ENCODE assay signal across 19 mouse cellular contexts in genomic region chr2:106576746-106577323, GRCm38 (mm10).
A peak's percentile ranks its signal among the peaks of the same experiment; 100 is the strongest.
DNase-seq lines count a peak whose midpoint lies in the region; ATAC-seq and TF ChIP-seq lines count a peak whose summit lies in the region.
"Had no signal": no experiment of that assay in that cellular context is flagged by ENCODE, and none has a peak within 500 bp of the region (broad histone marks: within the 10 kb centered on the region; RNA-seq: fewer than 3 reads in every experiment).

No protein-coding gene starts in this region.

- WGBS in kidney, postnatal 0 days = 24% methylated on average over 4 of the region's 4 CpGs
- WGBS in forebrain, postnatal 0 days = 70% methylated on average over 4 of the region's 4 CpGs

- ATAC-seq in kidney, postnatal 0 days (replicated peaks; ENCODE audit: low FRiP score, low read depth) = no peak
- no peak for ATAC-seq in forebrain, postnatal 0 days
- ATAC-seq in megakaryocyte progenitor cell, adult 5-6 weeks (replicated peaks; ENCODE audit: poor library complexity) = no peak
- ATAC-seq: intestine, embryonic 16.5 days had no signal

- no peaks in the 10 kb centered on the region for H3K36me3 ChIP-seq in kidney, postnatal 0 days (ENCODE audit: insufficient read depth, low read length)
- no peaks in the 10 kb centered on the region for H3K36me3 ChIP-seq in forebrain, postnatal 0 days (ENCODE audit: insufficient read depth)
- H3K36me3 ChIP-seq: G1E; liver, embryonic 15.5 days; neural tube, embryonic 12.5 days had no signal

- DNase-seq in kidney, postnatal 0 days (ENCODE audit: low spot score) = peak; percentile 7
- DNase-seq in kidney, adult 11 months = no peak
- peak; percentile 56 for DNase-seq in embryo, embryonic 11.5 days (ENCODE audit: low read depth, low spot score)
- peak; percentile 93 for DNase-seq in hindlimb bud, embryonic 11.5 days (ENCODE audit: extremely low spot score, low read depth, low spot score)
- no peak for DNase-seq in left cerebral cortex, adult 8-10 months (ENCODE audit: low spot score in 2 of 2)
- no peak for DNase-seq in forebrain, postnatal 0 days
- DNase-seq: cerebellum, adult 9-10 months; gastrocnemius, postnatal 14 days; heart, postnatal 4 days; midbrain, embryonic 14.5 days; retina, postnatal 1 day; thymus, postnatal 36 days had no signal

- no peak overlapping the region for H3K4me3 ChIP-seq in kidney, postnatal 0 days (replicated peaks; ENCODE audit: low read depth, low read length)
- H3K4me3 ChIP-seq in forebrain, postnatal 0 days (ENCODE audit: low read depth, low read length) = no peak overlapping the region
- H3K4me3 ChIP-seq: left cerebral cortex, adult 2 months; liver, embryonic 15.5 days; neural tube, embryonic 12.5 days had no signal

- no peaks in the 10 kb centered on the region for H3K27me3 ChIP-seq in kidney, postnatal 0 days (ENCODE audit: insufficient read depth, low read length)
- no peaks in the 10 kb centered on the region for H3K27me3 ChIP-seq in forebrain, postnatal 0 days (ENCODE audit: insufficient read depth, low read length)
- H3K27me3 ChIP-seq: liver, embryonic 15.5 days; neural tube, embryonic 12.5 days had no signal

- H3K9me3 ChIP-seq in kidney, postnatal 0 days (replicated peaks; ENCODE audit: low read length) = no peaks in the 10 kb centered on the region
- no peaks in the 10 kb centered on the region for H3K9me3 ChIP-seq in forebrain, postnatal 0 days (ENCODE audit: low read length)
- H3K9me3 ChIP-seq: liver, embryonic 15.5 days; neural tube, embryonic 12.5 days had no signal

- no peak for TF ChIP-seq CTCF in kidney, postnatal 0 days (IDR thresholded peaks at IDR 0.05; ENCODE audit: low read depth)
- no peak for TF ChIP-seq CTCF in forebrain, postnatal 0 days (IDR thresholded peaks at IDR 0.05; ENCODE audit: low read depth)

- H3K4me1 ChIP-seq in kidney, postnatal 0 days (replicated peaks; ENCODE audit: insufficient read depth, low read length) = no peaks in the 10 kb centered on the region
- no peaks in the 10 kb centered on the region for H3K4me1 ChIP-seq in forebrain, postnatal 0 days (ENCODE audit: insufficient read depth)
- H3K4me1 ChIP-seq: liver, embryonic 15.5 days; neural tube, embryonic 12.5 days had no signal

- H3K9ac ChIP-seq in kidney, postnatal 0 days (ENCODE audit: low read depth, low read length) = no peak overlapping the region
- H3K9ac ChIP-seq in forebrain, postnatal 0 days = no peak overlapping the region
- H3K9ac ChIP-seq: liver, embryonic 15.5 days; neural tube, embryonic 12.5 days had no signal

- H3K27ac ChIP-seq in kidney, postnatal 0 days = no peak overlapping the region
- H3K27ac ChIP-seq in forebrain, postnatal 0 days (ENCODE audit: low read depth, low read length) = no peak overlapping the region
- H3K27ac ChIP-seq: left cerebral cortex, adult 2 months; liver, embryonic 15.5 days; neural tube, embryonic 12.5 days had no signal

- no peak overlapping the region for H3K4me2 ChIP-seq in kidney, postnatal 0 days (ENCODE audit: low read length)
- H3K4me2 ChIP-seq in forebrain, postnatal 0 days (ENCODE audit: low read depth) = no peak overlapping the region
- H3K4me2 ChIP-seq: heart, embryonic 11.5 days; liver, embryonic 15.5 days; neural tube, embryonic 12.5 days had no signal

Comparison
In these comparisons a context has a peak if more than half of its experiments do, and no peak if none do; other contexts are left out.
1. DNase-seq: peak in kidney, postnatal 0 days (single experiment), embryo, embryonic 11.5 days (single experiment) and hindlimb bud, embryonic 11.5 days (single experiment); none in kidney, adult 11 months (single experiment), left cerebral cortex, adult 8-10 months (0 of 2) and forebrain, postnatal 0 days (single experiment).